Mouse (Mus musculus) midbrain, embryonic 11.5 days (tissue): ENCODE data around the gene Glyctk. TPM values are rescaled to one million over a fixed set of nuclear protein-coding genes. Genes with fewer than 3 reads are reported as not detected.
A peak's percentile ranks its signal among the peaks of the same experiment; 100 is the strongest.

Experiments used
- ATAC-seq: fragments of 200-750 bp; cut with Nextera tagmentation; 2 replicates; pipeline ENCODE4 v1.8.0; 2017; ENCODE audit warnings: moderate TSS enrichment, moderate library complexity; ENCODE audit not compliant: low FRiP score
- DNase-seq: peaks from one replicate; pipeline ENCODE4 v3.0.0; 2015; ENCODE audit warnings: low spot score; ENCODE audit errors: missing footprints
- H3K27ac ChIP-seq: fragments of 300-500 bp; sonication (generic); 2 replicates; pipeline ENCODE4 v1.5.1; 2014; ENCODE audit warnings: low read depth, low read length
- H3K27me3 ChIP-seq: fragments of 300-500 bp; sonication (generic); 2 replicates; pipeline ENCODE4 v1.6.1; 2014; ENCODE audit warnings: mild to moderate bottlenecking, low read length, moderate library complexity, mixed read lengths; ENCODE audit not compliant: control insufficient read depth, insufficient read depth
- H3K36me3 ChIP-seq: fragments of 300-500 bp; sonication (generic); 2 replicates; pipeline ENCODE4 v1.6.1; 2014; ENCODE audit warnings: mild to moderate bottlenecking, low read length, moderate library complexity, mixed read lengths; ENCODE audit not compliant: control insufficient read depth, insufficient read depth
- H3K4me1 ChIP-seq: fragments of 300-500 bp; sonication (generic); 2 replicates; pipeline ENCODE4 v1.6.1; 2014; ENCODE audit warnings: low read length; ENCODE audit not compliant: control insufficient read depth, insufficient read depth
- H3K4me2 ChIP-seq: fragments of 300-500 bp; sonication (generic); 2 replicates; pipeline ENCODE4 v1.6.1; 2014; ENCODE audit warnings: mild to moderate bottlenecking, moderate library complexity
- H3K4me3 ChIP-seq: fragments of 300-500 bp; sonication (generic); 2 replicates; pipeline ENCODE4 v1.5.1; 2014; ENCODE audit warnings: low read depth, low read length
- H3K9ac ChIP-seq: fragments of 300-500 bp; sonication (generic); 2 replicates; pipeline ENCODE4 v1.6.1; 2014; ENCODE audit warnings: low read length
- H3K9me3 ChIP-seq: fragments of 300-500 bp; sonication (generic); 2 replicates; pipeline ENCODE4 v1.6.1; 2016; ENCODE audit warnings: low read length; ENCODE audit not compliant: control insufficient read depth
- WGBS: fragments of 180-500 bp; shearing (Covaris S2); extraction: QIAGEN DNeasy Blood & Tissue Kit; methylation state at CpG from one replicate; pipeline ENCODE4 v1.1.7; 2014; 5-methylcytosine and 5-hydroxymethylcytosine counted together
- polyA plus RNA-seq: library from polyadenylated mRNA; unstranded; fragments of >200 nt; fragmentation: Nextera tagmentation; extraction: Ambion mirVana; gene quantifications from 2 replicates; pipeline ENCODE4 v1.2.1, GENCODE M21; 2014

The Glyctk gene
- polyA plus RNA-seq, result 5.6 and 6.3 TPM in 2 replicates

- H3K9ac ChIP-seq, result no peak within 1 kb of the TSS
- H3K9me3 ChIP-seq, result no peaks in the 10 kb centered on the region
- H3K4me3 ChIP-seq, result no peak within 1 kb of the TSS
- DNase-seq, result peak; percentile 86
- H3K27ac ChIP-seq, result no peak within 1 kb of the TSS
- ATAC-seq, result no peak
- H3K4me2 ChIP-seq, result no peak within 1 kb of the TSS
- H3K36me3 ChIP-seq, result 0 out of 2 replicates have a peak, but pooled peaks cover 2% of the 10 kb centered on the region
- H3K4me1 ChIP-seq, result peaks cover 5% of the 10 kb centered on the region; the same call in 1 of the 2 replicates
- WGBS, result 88% methylated on average over 6 of the region's 6 CpGs
- H3K27me3 ChIP-seq, result no peaks in the 10 kb centered on the region
These were observed at the start of gene Glyctk for GRCm38 (mm10) chr9:106158037-106158491. Gene Glyctk, minus strand, starts transcription at chr9:106158138.

GRCm38 (mm10) chr9:106206515-106206914, 48.6 kb upstream of the Glyctk start:
- 87% methylated on average over 2 of the region's 2 CpGs for WGBS
- Histone ChIP-seq H3K9ac (no peak overlapping the region), H3K4me1 (peaks cover 15% of the 10 kb centered on the region), H3K4me3 (no peak overlapping the region), H3K27me3 (no peaks in the 10 kb centered on the region), H3K27ac (no peak overlapping the region), H3K36me3 (no peaks in the 10 kb centered on the region), H3K9me3 (no peaks in the 10 kb centered on the region), H3K4me2 (no peak overlapping the region)
- ATAC-seq, result no peak
- DNase-seq, result no peak

GRCm38 (mm10) chr9:106205713-106206290, 47.9 kb upstream of the Glyctk start:
- ATAC-seq (no peak), DNase-seq (no peak)
- Histone ChIP-seq H3K9ac (no peak overlapping the region), H3K27me3 (no peaks in the 10 kb centered on the region), H3K4me2 (no peak overlapping the region), H3K9me3 (no peaks in the 10 kb centered on the region), H3K27ac (no peak overlapping the region), H3K4me3 (no peak overlapping the region), H3K4me1 (peaks cover 10% of the 10 kb centered on the region), H3K36me3 (no peaks in the 10 kb centered on the region)
- 83% methylated on average over 7 of the region's 7 CpGs for WGBS

GRCm38 (mm10) chr9:106203990-106204851, 46.3 kb upstream of the Glyctk start:
- no peak for ATAC-seq
- Histone ChIP-seq H3K4me3 (no peak overlapping the region), H3K36me3 (no peaks in the 10 kb centered on the region), H3K27me3 (no peaks in the 10 kb centered on the region), H3K9me3 (no peaks in the 10 kb centered on the region), H3K4me2 (peak overlapping the region; percentile 60), H3K9ac (no peak overlapping the region; the same call in 1 of the 2 replicates), H3K27ac (no peak overlapping the region), H3K4me1 (peaks cover 15% of the 10 kb centered on the region)
- 73% methylated on average over 7 of the region's 7 CpGs for WGBS
- no peak for DNase-seq

DNA sequence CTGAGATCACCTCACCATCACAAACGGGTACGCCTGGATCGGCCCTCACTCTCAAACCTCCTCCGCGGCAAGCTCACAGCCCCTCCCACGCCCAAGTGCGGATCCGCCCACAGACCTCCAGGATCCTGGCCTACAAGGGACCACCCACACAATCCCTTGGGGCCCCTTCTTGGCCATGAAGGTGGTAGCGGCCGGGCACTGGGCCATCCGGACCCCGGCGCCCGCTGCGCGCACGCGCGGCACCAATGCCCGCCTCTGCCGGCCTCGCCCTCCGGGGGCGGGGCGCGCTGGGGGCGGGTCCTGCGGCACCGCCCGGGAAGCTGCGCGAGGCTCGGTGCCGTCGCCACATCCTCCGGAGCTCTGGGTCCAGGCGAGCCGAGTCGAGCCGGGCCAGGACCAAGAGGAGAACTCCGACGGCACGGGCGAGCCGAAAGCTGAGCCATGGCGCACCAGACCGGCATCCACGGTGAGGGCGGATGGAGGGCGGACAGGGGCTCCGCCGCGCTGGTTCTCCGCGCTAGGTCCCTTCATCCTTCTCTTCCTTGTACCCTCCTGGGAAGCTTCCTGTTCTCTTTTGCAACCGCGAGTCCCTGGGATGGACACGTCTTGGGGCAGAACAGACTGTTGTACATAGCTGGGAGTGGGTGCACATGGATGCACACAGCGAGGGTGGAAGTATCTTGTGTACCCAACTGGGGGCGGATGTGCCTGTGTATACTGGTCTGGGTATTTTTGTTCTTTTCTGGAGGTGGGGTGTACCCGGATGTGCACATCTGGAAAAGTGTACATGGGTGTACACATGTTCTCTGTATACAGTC, 45.1 kb upstream of the Glyctk start, which contains the start of gene Twf2:
Gene Twf2, plus strand, starts transcription at position 290 of the 818 bp plus-strand sequence.
- H3K4me2 ChIP-seq, result peak within 1 kb of the TSS; percentile 60
- peak within 1 kb of the TSS; percentile 30; the same call in 1 of the 2 replicates for H3K27ac ChIP-seq
- DNase-seq (peak; percentile 98), ATAC-seq (peak; percentile 89)
- no peaks in the 10 kb centered on the region for H3K36me3 ChIP-seq
- WGBS, result 2% methylated on average over 56 of the region's 61 CpGs
- H3K9ac ChIP-seq, result peak within 1 kb of the TSS; percentile 79
- H3K4me1 ChIP-seq, result peaks cover 22% of the 10 kb centered on the region
- H3K4me3 ChIP-seq, result peak within 1 kb of the TSS; percentile 66
- no peaks in the 10 kb centered on the region for H3K27me3 ChIP-seq
- H3K9me3 ChIP-seq, result no peaks in the 10 kb centered on the region

DNA sequence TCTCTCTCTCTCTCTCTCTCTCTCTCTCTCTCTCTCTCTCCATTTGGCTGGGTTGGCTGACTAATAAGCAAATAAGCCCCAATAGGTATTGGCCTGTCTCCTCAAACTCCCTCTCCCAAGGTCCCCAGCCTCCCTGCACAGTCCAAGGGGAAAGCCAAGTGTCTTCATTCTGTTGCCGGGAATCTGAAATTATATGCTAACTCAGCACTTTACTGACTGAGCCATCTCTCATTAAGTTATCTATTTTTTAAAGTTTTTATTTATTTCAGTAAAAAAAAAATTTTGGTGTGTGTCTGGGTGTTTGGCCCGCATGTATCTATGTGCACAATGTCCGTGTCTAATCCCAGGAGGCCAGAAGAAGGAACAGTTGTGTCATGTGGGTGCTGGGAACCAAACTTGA, 44.0 kb upstream of the Glyctk start:
- 85% methylated on average over 3 of the region's 3 CpGs for WGBS
- Histone ChIP-seq H3K4me2 (no peak overlapping the region), H3K4me3 (no peak overlapping the region), H3K27ac (no peak overlapping the region), H3K27me3 (no peaks in the 10 kb centered on the region), H3K4me1 (peaks cover 22% of the 10 kb centered on the region), H3K9me3 (no peaks in the 10 kb centered on the region), H3K9ac (no peak overlapping the region), H3K36me3 (no peaks in the 10 kb centered on the region)
- ATAC-seq, result no peak
- no peak for DNase-seq

GRCm38 (mm10) chr9:106199535-106200272, 41.8 kb upstream of the Glyctk start, which contains the start of gene Ppm1m:
Gene Ppm1m, minus strand, starts transcription at chr9:106199746.
- Histone ChIP-seq H3K4me2 (peak within 1 kb of the TSS; percentile 44), H3K4me3 (peak within 1 kb of the TSS; percentile 55), H3K4me1 (peaks cover 26% of the 10 kb centered on the region), H3K27ac (no peak within 1 kb of the TSS), H3K9ac (peak within 1 kb of the TSS; percentile 75), H3K36me3 (0 out of 2 replicates have a peak, but pooled peaks cover 3% of the 10 kb centered on the region), H3K9me3 (no peaks in the 10 kb centered on the region), H3K27me3 (no peaks in the 10 kb centered on the region)
- 40% methylated on average over 18 of the region's 18 CpGs for WGBS
- DNase-seq (no peak), ATAC-seq (no peak; the same call in 1 of the 2 replicates)

- Histone ChIP-seq H3K36me3 (0 out of 2 replicates have a peak, but pooled peaks cover 3% of the 10 kb centered on the region), H3K27ac (no peak overlapping the region), H3K9me3 (no peaks in the 10 kb centered on the region), H3K4me1 (peaks cover 25% of the 10 kb centered on the region), H3K4me2 (peak overlapping the region; percentile 44), H3K9ac (peak overlapping the region; percentile 75), H3K4me3 (peak overlapping the region; percentile 55), H3K27me3 (no peaks in the 10 kb centered on the region)
- under 1% methylated on average over 45 of the region's 51 CpGs for WGBS
- ATAC-seq (peak; percentile 66), DNase-seq (peak; percentile 94)
These were observed 41.1 kb upstream of the Glyctk start for GRCm38 (mm10) chr9:106198962-106199458.
